Mouse (Mus musculus): Measurements from ENCODE around the gene Gm17361. TPM values are rescaled to one million over a fixed set of nuclear protein-coding genes. Genes with fewer than 3 reads are reported as not detected.
"Not testable (repeated sequence)": the region's sequence is repeated elsewhere in the genome, so short reads cannot be mapped to it uniquely, and the experiment has no call there.

The Gm17361 gene
- polyA plus RNA-seq (2017; shearing (Covaris generic)) = not detected

DNA sequence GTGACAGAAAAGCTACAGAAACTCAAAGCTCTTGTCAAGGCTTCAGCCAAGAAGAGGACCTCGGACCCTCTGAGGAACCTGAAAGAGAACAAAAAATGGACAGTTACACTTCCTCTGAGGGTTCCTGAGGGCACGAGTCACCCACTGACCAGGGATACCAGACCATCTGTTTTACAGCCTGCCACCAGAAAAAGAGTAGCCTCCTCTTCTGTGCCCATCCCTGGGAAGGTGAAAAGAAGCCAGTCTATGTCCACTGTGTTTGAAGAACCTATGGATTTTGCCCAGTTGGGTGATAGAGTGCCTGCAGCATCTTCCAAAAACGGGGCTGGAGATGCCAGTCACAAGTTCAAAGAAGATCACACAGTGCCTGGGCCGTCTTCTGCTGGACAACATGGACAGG is at the start of gene Gm17361:
Gm17361 (plus strand) TSS at position 301 of the 400 bp plus-strand sequence.
- not testable (repeated sequence) for ATAC-seq

All from CD4-positive, CD25-positive, alpha-beta regulatory T cell, adult 4 months (primary cell).